ENCODE assay signal across 13 mouse cellular contexts in genomic region chr4:141602523-141603223, GRCm38 (mm10). TPM values are rescaled to one million over a fixed set of nuclear protein-coding genes. Genes with fewer than 3 reads are reported as not detected.
A peak's percentile ranks its signal among the peaks of the same experiment; 100 is the strongest.
DNase-seq lines count a peak whose midpoint lies in the region; ATAC-seq and TF ChIP-seq lines count a peak whose summit lies in the region.
"Had no signal": no experiment of that assay in that cellular context is flagged by ENCODE, and none has a peak within 500 bp of the region (broad histone marks: within the 10 kb centered on the region; RNA-seq: fewer than 3 reads in every experiment).

No protein-coding gene starts in this region.

- peak; percentile 22 for DNase-seq in embryo, embryonic 10.5 days (ENCODE audit: low spot score)
- no peak for DNase-seq in embryo, embryonic 9.5 days (ENCODE audit: extremely low spot score)
- peak; percentile 12 for DNase-seq in retina, postnatal 1 day
- DNase-seq in retina, embryonic 14.5 days (ENCODE audit: low spot score): no peak
- DNase-seq in heart, postnatal 4 days: peak; percentile 46
- no peak for DNase-seq in stomach, postnatal 0 days (ENCODE audit: low spot score)
- no peak for DNase-seq in left cerebral cortex, adult 2 months (ENCODE audit: extremely low spot score in 1 of 2, low spot score in 2 of 2)
- DNase-seq: cerebellum, postnatal 10 days; gastrocnemius, postnatal 14 days; liver, embryonic 13.5 days had no signal

- no peaks in the 10 kb centered on the region for H3K27me3 ChIP-seq in stomach, postnatal 0 days (ENCODE audit: control insufficient read depth, insufficient read depth, low read length)
- H3K27me3 ChIP-seq: Patski had no signal

- H3K4me1 ChIP-seq in stomach, postnatal 0 days (replicated peaks; ENCODE audit: control insufficient read depth, insufficient read depth): peaks cover 3% of the 10 kb centered on the region; the same call in 1 of the 2 replicates

- no peaks in the 10 kb centered on the region for H3K9me3 ChIP-seq in stomach, postnatal 0 days (ENCODE audit: control insufficient read depth, low read length)
- H3K9me3 ChIP-seq: liver, embryonic 13.5 days had no signal

- H3K27ac ChIP-seq in stomach, postnatal 0 days (replicated peaks): no peak overlapping the region
- no peak overlapping the region for H3K27ac ChIP-seq in left cerebral cortex, adult 2 months
- H3K27ac ChIP-seq: liver, embryonic 13.5 days had no signal

- WGBS in stomach, postnatal 0 days: 68% methylated on average over 11 of the region's 11 CpGs

- ATAC-seq in stomach, postnatal 0 days (ENCODE audit: low FRiP score, low TSS enrichment): no peak
- no peak for ATAC-seq in erythroid progenitor cell, adult 5-6 weeks (replicated peaks; ENCODE audit: low FRiP score, poor library complexity, severe bottlenecking)
- ATAC-seq: inflammation-experienced regulatory T-cells, adult 6 months; Patski had no signal

- TF ChIP-seq CTCF in stomach, postnatal 0 days (IDR thresholded peaks at IDR 0.05; ENCODE audit: low read depth): 0 out of 2 replicates have a peak, but pooled peaks have one; percentile 32
- TF ChIP-seq CTCF in left cerebral cortex, adult 2 months (IDR thresholded peaks at IDR 0.05): no peak

- no peak overlapping the region for H3K9ac ChIP-seq in stomach, postnatal 0 days (ENCODE audit: low read length)
- H3K9ac ChIP-seq: liver, embryonic 13.5 days had no signal

- H3K36me3 ChIP-seq in stomach, postnatal 0 days (ENCODE audit: control insufficient read depth, insufficient read depth, low read length): no peaks in the 10 kb centered on the region
- H3K36me3 ChIP-seq: liver, embryonic 13.5 days had no signal

- H3K4me3 ChIP-seq in stomach, postnatal 0 days (ENCODE audit: low read depth, low read length): no peak overlapping the region
- H3K4me3 ChIP-seq in left cerebral cortex, adult 2 months: no peak overlapping the region
- H3K4me3 ChIP-seq: liver, embryonic 13.5 days had no signal

- no peak for TF ChIP-seq EP300 in stomach, postnatal 0 days (optimal IDR thresholded peaks at IDR 0.05)

- H3K4me2 ChIP-seq in stomach, postnatal 0 days (replicated peaks; ENCODE audit: low read depth): no peak overlapping the region
- H3K4me2 ChIP-seq: liver, embryonic 13.5 days had no signal

- intact Hi-C loops in left cerebral cortex, adult 2 months (cut with DNase I): no loop called here

RNA-seq across cellular contexts. Expression of gene Fblim1, which starts 3.2 kb away (rescaled TPM):
- 100 to 1,000 TPM; 122 to 145 TPM for total RNA-seq in heart, postnatal 4 days (2021)
- polyA plus RNA-seq in stomach, postnatal 0 days (2015; fragmentation: Nextera tagmentation; extraction: Ambion mirVana): 45.1 and 49.2 TPM in 2 replicates
- 0.72 and 2.9 TPM in 2 replicates for total RNA-seq in erythroid progenitor cell, adult 5-6 weeks (2015; ENCODE audit: low replicate concordance)
- total RNA-seq in erythroid progenitor cell, adult 5-6 weeks (2017; ENCODE audit: low replicate concordance): 0.77 TPM in 1 of 2 replicates, not detected in the other
- 1 to 10 TPM in 1 of 2 experiments, under 1 TPM in 1; 0.75 to 1.1 TPM for total RNA-seq in left cerebral cortex, adult 2 months (2021)

RNA-seq across cellular contexts. Expression of gene Tmem82, which starts 15.8 kb away (rescaled TPM):
- 1 to 10 TPM; 3.1 to 3.2 TPM for total RNA-seq in heart, postnatal 4 days (2021)
- 2.2 and 2.3 TPM in 2 replicates for polyA plus RNA-seq in stomach, postnatal 0 days (2015; fragmentation: Nextera tagmentation; extraction: Ambion mirVana)
- total RNA-seq in erythroid progenitor cell, adult 5-6 weeks (2015; ENCODE audit: low replicate concordance): not detected in 2 replicates
- total RNA-seq in erythroid progenitor cell, adult 5-6 weeks (2017; ENCODE audit: low replicate concordance): not detected in 2 replicates
- total RNA-seq in left cerebral cortex, adult 2 months (2021): 1 to 10 TPM in 1 of 2 experiments, under 1 TPM in 1; 0.30 to 1.1 TPM

RNA-seq across cellular contexts. Expression of gene Slc25a34, which starts 20.9 kb away (rescaled TPM):
- 10 to 100 TPM; 32.5 to 33.6 TPM for total RNA-seq in heart, postnatal 4 days (2021)
- 1.6 and 1.8 TPM in 2 replicates for polyA plus RNA-seq in stomach, postnatal 0 days (2015; fragmentation: Nextera tagmentation; extraction: Ambion mirVana)
- total RNA-seq in erythroid progenitor cell, adult 5-6 weeks (2015; ENCODE audit: low replicate concordance): not detected in 2 replicates
- total RNA-seq in erythroid progenitor cell, adult 5-6 weeks (2017; ENCODE audit: low replicate concordance): not detected in 2 replicates
- 1 to 10 TPM; 3.2 TPM for total RNA-seq in left cerebral cortex, adult 2 months (2021)

Comparison
In these comparisons a context has a peak if more than half of its experiments do, and no peak if none do; other contexts are left out.
1. DNase-seq: peak in embryo, embryonic 10.5 days (single experiment), retina, postnatal 1 day (single experiment) and heart, postnatal 4 days (single experiment); none in embryo, embryonic 9.5 days (single experiment), retina, embryonic 14.5 days (single experiment), stomach, postnatal 0 days (single experiment) and left cerebral cortex, adult 2 months (0 of 2).
2. RNA of gene Fblim1, which starts 3.2 kb away (total RNA-seq): 122 to 145 TPM in heart, postnatal 4 days; 0.72 to 2.9 TPM in erythroid progenitor cell, adult 5-6 weeks and 0.75 to 1.1 TPM in left cerebral cortex, adult 2 months; every median in the first group is over 10 times any median in the second.
3. RNA of gene Slc25a34, which starts 20.9 kb away (total RNA-seq): 32.5 to 33.6 TPM in heart, postnatal 4 days; 3.2 TPM in left cerebral cortex, adult 2 months and not detected in erythroid progenitor cell, adult 5-6 weeks; every median in the first group is over 4 times any median in the second.